Mouse (Mus musculus): ENCODE measurements at regions not wholly inside any gene's neighbourhood (a gene's known extent, or its start where the extent isn't known, plus 50 kb on each side); places are given as distances from the start of the nearest gene placed in this dataset.

GRCm38 (mm10) chr9:88049270-88049669 is 277.7 kb upstream of the Nt5e start:
- H3K36me3 ChIP-seq (replicated peaks in 1 of 2; ENCODE audit: control insufficient read depth in 1 of 2, insufficient read depth in 1 of 2, low read length in 1 of 2): no peaks in the 10 kb centered on the region
- H3K4me2 ChIP-seq (ENCODE audit: insufficient read depth, low read depth, poor library complexity, severe bottlenecking): peak overlapping the region; percentile 16; the same call in 1 of the 2 replicates
- TF ChIP-seq NELFE (IDR thresholded peaks at IDR 0.05; ENCODE audit: low read depth, low read length) (no peak), RCOR1 (conservative IDR thresholded peaks at IDR 0.05; ENCODE audit: low read depth, low read length) (no peak), ZC3H11A (IDR thresholded peaks at IDR 0.05; ENCODE audit: low read depth, low read length) (no peak), CHD2 (IDR thresholded peaks at IDR 0.05; ENCODE audit: low read length) (no peak), ZNF384 (IDR thresholded peaks at IDR 0.05; ENCODE audit: low read depth, low read length) (no peak), NRF1 (IDR thresholded peaks at IDR 0.05; ENCODE audit: low read depth, low read length) (no peak), POLR2A (IDR thresholded peaks at IDR 0.05; ENCODE audit: low read depth, low read length) (no peak)
- DNase-seq (ENCODE audit: extremely low read depth): no peak
- in situ Hi-C loops (cut with MboI; ENCODE audit: low pct_ligation_motif_present, low pct_unique_long_range_greater_than_20kb, low sequenced_read_pairs): no loop called here
- H3K4me1 ChIP-seq (ENCODE audit: control insufficient read depth in 1 of 2, insufficient read depth in 2 of 2): no peaks in the 10 kb centered on the region
- no peaks in the 10 kb centered on the region for H3K27me3 ChIP-seq (replicated peaks)
- no peaks in the 10 kb centered on the region for H3K79me2 ChIP-seq (replicated peaks; ENCODE audit: control insufficient read depth, extremely low read depth, insufficient read depth, poor library complexity, severe bottlenecking)
- no peak overlapping the region for H3K27ac ChIP-seq (ENCODE audit: insufficient read depth, low read depth)
- H3K9me3 ChIP-seq (replicated peaks; ENCODE audit: low read length): no peaks in the 10 kb centered on the region
- no peak overlapping the region for H3K4me3 ChIP-seq (replicated peaks in 1 of 3; ENCODE audit: low read depth in 2 of 3, low read length in 2 of 3, poor library complexity in 1 of 3)
- dilution Hi-C loops (cut with MboI; ENCODE audit: extremely low pct_ligation_motif_present, extremely low pct_unique_long_range_greater_than_20kb, low sequenced_read_pairs): no loop called here
- no peak overlapping the region for H3K9ac ChIP-seq (ENCODE audit: insufficient read depth, low read depth)

DNA sequence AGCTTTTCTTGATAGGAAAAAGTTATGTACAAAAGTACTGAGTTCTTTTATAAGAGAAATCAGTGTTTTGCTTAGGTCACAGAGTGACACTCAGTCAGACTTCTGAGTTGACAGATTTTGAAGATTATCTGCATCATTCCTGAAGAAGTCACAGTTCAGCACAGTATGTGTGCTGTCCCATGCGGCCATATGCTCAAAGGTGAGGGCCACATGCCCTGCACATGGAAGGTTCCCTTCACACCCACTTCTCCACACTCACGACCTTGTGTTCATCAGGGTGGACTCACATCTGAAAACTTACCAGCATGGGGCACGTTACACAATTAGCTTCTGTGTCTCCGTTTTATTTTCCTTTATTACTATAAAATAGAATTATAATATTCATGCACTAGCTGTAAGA is 277.2 kb upstream of the Nt5e start:
- Histone ChIP-seq H3K4me1 (ENCODE audit: control insufficient read depth in 1 of 2, insufficient read depth in 2 of 2) (no peaks in the 10 kb centered on the region), H3K79me2 (replicated peaks; ENCODE audit: control insufficient read depth, extremely low read depth, insufficient read depth, poor library complexity, severe bottlenecking) (no peaks in the 10 kb centered on the region), H3K9me3 (replicated peaks; ENCODE audit: low read length) (no peaks in the 10 kb centered on the region), H3K4me3 (replicated peaks in 1 of 3; ENCODE audit: low read depth in 2 of 3, low read length in 2 of 3, poor library complexity in 1 of 3) (no peak overlapping the region), H3K27ac (ENCODE audit: insufficient read depth, low read depth) (no peak overlapping the region), H3K27me3 (replicated peaks) (no peaks in the 10 kb centered on the region), H3K36me3 (replicated peaks in 1 of 2; ENCODE audit: control insufficient read depth in 1 of 2, insufficient read depth in 1 of 2, low read length in 1 of 2) (no peaks in the 10 kb centered on the region), H3K9ac (ENCODE audit: insufficient read depth, low read depth) (no peak overlapping the region), H3K4me2 (ENCODE audit: insufficient read depth, low read depth, poor library complexity, severe bottlenecking) (no peak overlapping the region)
- in situ Hi-C loops (cut with MboI; ENCODE audit: low pct_ligation_motif_present, low pct_unique_long_range_greater_than_20kb, low sequenced_read_pairs) (no loop called here), dilution Hi-C loops (cut with MboI; ENCODE audit: extremely low pct_ligation_motif_present, extremely low pct_unique_long_range_greater_than_20kb, low sequenced_read_pairs) (no loop called here)
- no peak for TF ChIP-seq E2F4 (IDR thresholded peaks at IDR 0.05; ENCODE audit: insufficient replicate concordance, low read depth, low read length)
- no peak for DNase-seq (ENCODE audit: extremely low read depth)

- Histone ChIP-seq H3K27me3 (replicated peaks) (no peaks in the 10 kb centered on the region), H3K4me1 (ENCODE audit: control insufficient read depth in 1 of 2, insufficient read depth in 2 of 2) (no peaks in the 10 kb centered on the region), H3K27ac (ENCODE audit: insufficient read depth, low read depth) (no peak overlapping the region), H3K36me3 (replicated peaks in 1 of 2; ENCODE audit: control insufficient read depth in 1 of 2, insufficient read depth in 1 of 2, low read length in 1 of 2) (no peaks in the 10 kb centered on the region), H3K4me2 (ENCODE audit: insufficient read depth, low read depth, poor library complexity, severe bottlenecking) (no peak overlapping the region), H3K9ac (ENCODE audit: insufficient read depth, low read depth) (no peak overlapping the region), H3K79me2 (replicated peaks; ENCODE audit: control insufficient read depth, extremely low read depth, insufficient read depth, poor library complexity, severe bottlenecking) (no peaks in the 10 kb centered on the region), H3K9me3 (replicated peaks; ENCODE audit: low read length) (no peaks in the 10 kb centered on the region), H3K4me3 (replicated peaks in 1 of 3; ENCODE audit: low read depth in 2 of 3, low read length in 2 of 3, poor library complexity in 1 of 3) (no peak overlapping the region)
- TF ChIP-seq ZKSCAN1 (IDR thresholded peaks at IDR 0.05; ENCODE audit: borderline replicate concordance, low read depth, low read length): no peak
- no peak for TF ChIP-seq SMC3 (IDR thresholded peaks at IDR 0.05; ENCODE audit: low read depth, low read length)
- TF ChIP-seq SIN3A (IDR thresholded peaks at IDR 0.05; ENCODE audit: low read length): no peak
- TF ChIP-seq EP300 (IDR thresholded peaks at IDR 0.05; ENCODE audit: low read length): no peak
- no peak for TF ChIP-seq MXI1 (IDR thresholded peaks at IDR 0.05; ENCODE audit: low read depth, low read length)
- TF ChIP-seq MEF2A (IDR thresholded peaks at IDR 0.05; ENCODE audit: borderline replicate concordance, low read depth, low read length): no peak
- TF ChIP-seq KAT2A (IDR thresholded peaks at IDR 0.05; ENCODE audit: insufficient replicate concordance, low read length): no peak
- TF ChIP-seq IRF4 (IDR thresholded peaks at IDR 0.05; ENCODE audit: low read depth, low read length): no peak
- no peak for TF ChIP-seq TBP (conservative IDR thresholded peaks at IDR 0.05; ENCODE audit: low read depth, low read length)
- no peak for TF ChIP-seq CHD2 (IDR thresholded peaks at IDR 0.05; ENCODE audit: low read length)
- no peak for TF ChIP-seq MAZ (IDR thresholded peaks at IDR 0.05; ENCODE audit: low read depth, low read length)
- TF ChIP-seq UBTF (IDR thresholded peaks at IDR 0.05; ENCODE audit: low read depth, low read length): no peak
- DNase-seq (ENCODE audit: extremely low read depth): no peak
- in situ Hi-C loops (cut with MboI; ENCODE audit: low pct_ligation_motif_present, low pct_unique_long_range_greater_than_20kb, low sequenced_read_pairs): no loop called here
- dilution Hi-C loops (cut with MboI; ENCODE audit: extremely low pct_ligation_motif_present, extremely low pct_unique_long_range_greater_than_20kb, low sequenced_read_pairs): no loop called here
These were observed 268.4 kb upstream of the Nt5e start for GRCm38 (mm10) chr9:88058551-88058950.
